Mouse (Mus musculus): ENCODE results near the gene Apobec1. TPM values are rescaled to one million over a fixed set of nuclear protein-coding genes. Genes with fewer than 3 reads are reported as not detected.
"Not testable (repeated sequence)": the region's sequence is repeated elsewhere in the genome, so short reads cannot be mapped to it uniquely, and the experiment has no call there.

Apobec1 gene
- total RNA-seq (2021), result 1 to 10 TPM; 1.0 to 1.4 TPM

GRCm38 (mm10) chr6:122602242-122602991 lies at the start of gene Apobec1:
Gene Apobec1, minus strand, starts transcription at chr6:122602444.
- intact Hi-C loops (cut with DNase I), result no loop called here
- DNase-seq (ENCODE audit: low spot score in 2 of 2), result peak; percentile 39 to 64

GRCm38 (mm10) chr6:122650398-122650980 lies 48.2 kb upstream of the Apobec1 start:
- DNase-seq (ENCODE audit: low spot score in 2 of 2), result no peak
- intact Hi-C loops (cut with DNase I), result no loop called here

GRCm38 (mm10) chr6:122649903-122650302 lies 47.7 kb upstream of the Apobec1 start:
- DNase-seq (ENCODE audit: low spot score in 2 of 2), result no peak
- intact Hi-C loops (cut with DNase I), result no loop called here

GRCm38 (mm10) chr6:122644196-122644595 lies 42.0 kb upstream of the Apobec1 start:
- DNase-seq (ENCODE audit: low spot score in 2 of 2); intact Hi-C loops (cut with DNase I): not testable (repeated sequence)

- intact Hi-C loops (cut with DNase I); DNase-seq (ENCODE audit: low spot score in 2 of 2): not testable (repeated sequence)
These were observed 35.3 kb upstream of the Apobec1 start for GRCm38 (mm10) chr6:122637566-122637965.

- intact Hi-C loops (cut with DNase I), result no loop called here
- DNase-seq (ENCODE audit: low spot score in 2 of 2), result no peak
These were observed 34.4 kb upstream of the Apobec1 start for GRCm38 (mm10) chr6:122636666-122637065.

- DNase-seq (ENCODE audit: low spot score in 2 of 2), result no peak
- intact Hi-C loops (cut with DNase I), result no loop called here
These were observed 33.1 kb upstream of the Apobec1 start for GRCm38 (mm10) chr6:122635315-122635714.

- peak in 1 of 2 experiments; percentile 7 for DNase-seq (ENCODE audit: low spot score in 2 of 2)
- intact Hi-C loops (cut with DNase I), result loop anchor here (1.0 kb wide), 1 partner anchor 38 kb away; no protein-coding TSS in a partner anchor
These were observed 31.2 kb upstream of the Apobec1 start for GRCm38 (mm10) chr6:122633411-122633810.

- intact Hi-C loops (cut with DNase I), result no loop called here
- no peak for DNase-seq (ENCODE audit: low spot score in 2 of 2)
These were observed 25.3 kb upstream of the Apobec1 start for GRCm38 (mm10) chr6:122627469-122628108.

- DNase-seq (ENCODE audit: low spot score in 2 of 2), result no peak
- intact Hi-C loops (cut with DNase I), result no loop called here
These were observed 23.9 kb upstream of the Apobec1 start, which contains the start of gene Dppa3 for GRCm38 (mm10) chr6:122626110-122626509. Gene Dppa3, plus strand, starts transcription at chr6:122626410.

- no peak for DNase-seq (ENCODE audit: low spot score in 2 of 2)
- intact Hi-C loops (cut with DNase I), result no loop called here
These were observed 22.9 kb upstream of the Apobec1 start for GRCm38 (mm10) chr6:122625156-122625555.

- intact Hi-C loops (cut with DNase I), result no loop called here
- DNase-seq (ENCODE audit: low spot score in 2 of 2), result no peak
These were observed 22.2 kb upstream of the Apobec1 start for GRCm38 (mm10) chr6:122624480-122624879.

GRCm38 (mm10) chr6:122621066-122621465 lies 18.8 kb upstream of the Apobec1 start:
- intact Hi-C loops (cut with DNase I), result no loop called here
- DNase-seq (ENCODE audit: low spot score in 2 of 2), result no peak

GRCm38 (mm10) chr6:122616022-122616421 lies 13.8 kb upstream of the Apobec1 start:
- DNase-seq (ENCODE audit: low spot score in 2 of 2), result no peak
- intact Hi-C loops (cut with DNase I), result no loop called here

GRCm38 (mm10) chr6:122614047-122614446 lies 11.8 kb upstream of the Apobec1 start:
- intact Hi-C loops (cut with DNase I), result no loop called here

GRCm38 (mm10) chr6:122612426-122612825 lies 10.2 kb upstream of the Apobec1 start:
- intact Hi-C loops (cut with DNase I), result no loop called here
- no peak for DNase-seq (ENCODE audit: low spot score in 2 of 2)

More at GRCm38 (mm10) chr6:122614047-122614446, 11.8 kb upstream of the Apobec1 start:
- DNase-seq (ENCODE audit: low spot score in 2 of 2), result no peak

- no peak for DNase-seq (ENCODE audit: low spot score in 2 of 2)
- intact Hi-C loops (cut with DNase I), result loop anchor here (1.0 kb wide), 1 partner anchor 12 kb away; no protein-coding TSS in a partner anchor
These were observed 7.5 kb upstream of the Apobec1 start, which contains the start of gene Gdf3 for GRCm38 (mm10) chr6:122609771-122610170. Gene Gdf3, minus strand, starts transcription at chr6:122610087.

GRCm38 (mm10) chr6:122609377-122609728 lies 7.1 kb upstream of the Apobec1 start:
- DNase-seq (ENCODE audit: low spot score in 2 of 2), result no peak
- intact Hi-C loops (cut with DNase I), result loop anchor here (1.0 kb wide), 1 partner anchor 12 kb away; no protein-coding TSS in a partner anchor

GRCm38 (mm10) chr6:122608434-122609376 lies 6.5 kb upstream of the Apobec1 start:
- no peak for DNase-seq (ENCODE audit: low spot score in 2 of 2)
- intact Hi-C loops (cut with DNase I), result loop anchor here (1.0 kb wide), 1 partner anchor 11 kb away; no protein-coding TSS in a partner anchor
